Mouse (Mus musculus): Measurements from ENCODE around the gene Gm11020. TPM values are rescaled to one million over a fixed set of nuclear protein-coding genes. Genes with fewer than 3 reads are reported as not detected.
"Not testable (repeated sequence)": the region's sequence is repeated elsewhere in the genome, so short reads cannot be mapped to it uniquely, and the experiment has no call there.

Gene Gm11020
- not detected for total RNA-seq (2022)

- not testable (repeated sequence) for DNase-seq (ENCODE audit: low spot score)
These were observed at the start of gene Gm11020 for GRCm38 (mm10) chr8:104321267-104321666. Gm11020 (plus strand) TSS chr8:104321567.

- not testable (repeated sequence) for DNase-seq (ENCODE audit: low spot score)
These were observed 28.3 kb upstream of the Gm11020 start, which contains the start of gene Cmtm2a for GRCm38 (mm10) chr8:104293081-104293480. Cmtm2a (minus strand) TSS chr8:104293181.

- no peak for DNase-seq (ENCODE audit: low spot score)
These were observed 27.0 kb upstream of the Gm11020 start for GRCm38 (mm10) chr8:104294396-104294795.

GRCm38 (mm10) chr8:104301577-104301976 is 19.8 kb upstream of the Gm11020 start:
- not testable (repeated sequence) for DNase-seq (ENCODE audit: low spot score)

DNA sequence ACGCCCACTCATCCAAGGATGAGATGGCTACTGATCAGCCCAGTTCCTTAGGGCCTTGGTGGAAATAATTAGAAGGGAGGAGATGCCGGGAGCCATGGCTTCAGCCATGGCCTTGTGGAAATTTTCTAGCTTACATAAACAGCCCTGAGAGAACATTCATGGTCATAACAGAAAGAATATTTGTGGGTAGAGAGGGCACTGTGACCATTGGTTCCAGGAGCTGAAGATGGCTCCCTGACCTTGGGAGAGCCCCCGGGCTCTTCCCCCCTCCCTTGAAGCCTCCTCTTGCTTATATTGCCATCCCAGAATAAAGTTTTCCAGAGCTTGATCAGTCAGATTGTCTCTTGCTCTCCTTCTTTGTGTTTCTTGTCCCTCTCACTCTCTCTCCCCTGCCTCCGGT is 18.8 kb upstream of the Gm11020 start:
- not testable (repeated sequence) for DNase-seq (ENCODE audit: low spot score)

DNA sequence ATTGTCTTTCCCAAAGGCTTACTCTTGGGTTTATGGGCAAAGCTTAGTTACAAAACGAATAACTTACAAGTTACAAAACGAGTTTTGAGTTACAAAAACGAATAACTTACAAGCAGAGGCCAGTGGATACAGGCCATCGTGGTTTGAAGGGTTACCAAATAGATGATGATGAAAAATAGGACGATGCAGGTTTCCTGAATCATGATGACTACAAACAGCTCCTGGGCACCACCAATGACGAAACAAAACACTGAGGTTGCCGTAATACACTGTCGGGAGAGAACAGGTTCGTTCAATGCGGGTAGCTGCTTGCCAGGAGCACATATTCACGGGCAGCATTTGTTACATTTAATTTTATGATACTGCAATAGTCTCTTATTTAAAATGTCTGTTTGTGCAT is 16.4 kb upstream of the Gm11020 start:
- no peak for DNase-seq (ENCODE audit: low spot score)

- not testable (repeated sequence) for DNase-seq (ENCODE audit: low spot score)
These were observed 13.0 kb upstream of the Gm11020 start for GRCm38 (mm10) chr8:104308341-104308740.

- peak; percentile 24 for DNase-seq (ENCODE audit: low spot score)
These were observed 11.8 kb upstream of the Gm11020 start, which contains the start of the genes Gm45711 and Cmtm1 for GRCm38 (mm10) chr8:104309441-104310155. Gm45711 (minus strand) TSS chr8:104310081. Cmtm1 (minus strand) TSS chr8:104310145.

GRCm38 (mm10) chr8:104312023-104312422 is 9.3 kb upstream of the Gm11020 start:
- not testable (repeated sequence) for DNase-seq (ENCODE audit: low spot score)

- no peak for DNase-seq (ENCODE audit: low spot score)
These were observed 8.1 kb upstream of the Gm11020 start for GRCm38 (mm10) chr8:104313311-104313710.

DNA sequence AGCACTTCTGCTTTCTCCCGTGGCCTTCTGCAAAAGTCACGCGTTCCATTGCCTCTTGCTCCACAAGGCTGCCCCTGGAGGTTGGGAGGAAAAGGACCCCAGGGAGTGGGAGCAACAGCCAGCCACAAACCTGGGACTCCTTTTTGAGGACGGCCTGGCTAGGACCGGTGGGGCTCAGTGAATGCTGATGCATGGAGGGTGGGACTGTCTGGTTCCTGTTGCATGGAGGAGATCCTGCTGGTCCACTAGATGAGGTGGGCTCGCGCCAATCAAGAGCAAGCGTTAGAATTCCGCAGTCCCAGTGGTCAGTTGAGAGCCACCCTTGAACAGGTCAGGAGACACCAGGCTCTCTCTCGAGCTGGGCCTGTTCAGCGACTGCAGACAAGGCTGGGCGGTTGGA is 563 bp downstream of the Gm11020 start, which contains the start of gene Cmtm2b:
Gene Cmtm2b (plus strand): TSS at position 301 of the 400 bp plus-strand sequence.
- not testable (repeated sequence) for DNase-seq (ENCODE audit: low spot score)

DNA sequence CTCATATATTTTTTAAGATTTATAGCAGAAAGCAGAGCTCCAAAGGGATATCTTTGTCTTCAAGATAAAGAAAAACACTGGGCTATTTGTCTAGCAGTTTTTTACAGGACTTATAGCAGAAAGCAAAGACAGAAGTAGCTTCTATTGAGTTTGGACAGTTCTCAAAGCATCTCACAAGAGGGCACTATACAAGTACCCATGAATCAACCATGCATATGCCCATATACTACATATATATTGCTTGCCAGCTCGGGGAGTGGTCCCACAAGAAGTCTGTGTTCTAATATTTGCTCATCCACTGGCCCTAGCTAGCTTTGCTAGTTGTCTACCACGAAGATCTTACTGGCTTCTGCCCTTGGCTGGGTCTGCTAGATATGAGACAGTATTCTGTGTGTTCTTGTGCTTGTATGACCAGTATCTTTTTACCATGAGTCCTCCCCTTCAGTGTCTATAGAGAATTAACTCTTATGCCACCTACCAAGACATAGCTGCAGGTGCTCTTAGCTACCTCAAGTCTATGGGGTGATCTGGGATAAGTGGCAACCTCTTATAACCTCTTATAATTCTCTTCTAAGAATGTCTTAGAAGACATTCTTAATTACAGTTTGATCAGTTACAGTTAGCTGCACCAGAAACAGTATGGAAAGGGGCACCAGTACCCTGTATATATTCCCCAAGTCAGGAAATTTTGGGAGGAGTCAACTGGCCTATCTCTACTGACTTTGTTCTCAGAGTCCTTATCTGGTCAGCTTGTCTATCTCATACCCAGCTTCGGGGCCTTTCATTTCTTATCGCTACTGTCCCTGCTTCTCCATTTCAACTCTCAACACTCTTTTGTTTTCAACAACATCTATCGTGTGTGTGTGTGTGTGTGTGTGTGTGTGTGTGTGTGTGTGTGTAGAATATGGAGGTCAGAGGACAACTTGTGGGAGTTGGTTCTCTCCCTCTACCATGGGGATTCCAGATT is 11.6 kb downstream of the Gm11020 start:
- DNase-seq (ENCODE audit: low spot score): no peak

DNA sequence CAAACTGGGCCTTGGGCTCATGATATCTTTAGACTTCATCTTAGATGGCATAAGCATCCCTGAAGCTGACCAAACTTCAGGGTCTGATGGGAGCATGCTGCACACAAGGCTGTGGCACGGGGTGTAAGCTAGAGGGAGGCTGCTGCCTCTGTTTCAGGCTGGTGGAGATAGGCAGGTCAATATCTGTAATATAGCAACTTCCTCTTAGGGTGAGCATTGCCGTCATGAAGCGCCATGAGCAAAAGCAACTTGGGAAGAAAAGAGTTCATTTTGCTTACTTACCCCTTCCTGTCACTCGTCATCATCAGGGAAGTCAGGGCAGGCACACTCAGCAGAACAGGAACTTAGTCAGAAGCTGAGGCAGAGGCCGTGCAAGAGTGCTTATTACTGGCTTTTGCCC is 12.4 kb downstream of the Gm11020 start:
- no peak for DNase-seq (ENCODE audit: low spot score)

DNA sequence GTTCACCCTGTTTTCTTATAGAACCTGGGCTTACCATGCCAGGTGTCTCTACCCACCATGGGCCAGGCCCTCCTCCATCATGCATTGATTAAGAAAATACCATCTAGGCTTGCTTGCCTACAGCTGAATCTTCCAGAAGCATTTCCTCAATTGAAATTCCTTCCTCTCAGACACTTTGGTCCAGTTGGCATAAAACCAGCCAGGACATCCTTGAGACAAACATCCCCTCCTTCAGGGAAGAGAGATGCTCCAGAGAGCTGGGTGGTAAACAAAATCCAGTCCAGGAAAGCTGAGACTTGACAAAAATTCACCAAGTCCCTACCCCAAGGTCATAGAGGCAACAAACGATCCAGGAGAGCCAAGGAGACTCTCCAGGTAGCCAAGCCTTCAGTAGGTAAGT is 12.8 kb downstream of the Gm11020 start:
- DNase-seq (ENCODE audit: low spot score): peak; percentile 24

DNA sequence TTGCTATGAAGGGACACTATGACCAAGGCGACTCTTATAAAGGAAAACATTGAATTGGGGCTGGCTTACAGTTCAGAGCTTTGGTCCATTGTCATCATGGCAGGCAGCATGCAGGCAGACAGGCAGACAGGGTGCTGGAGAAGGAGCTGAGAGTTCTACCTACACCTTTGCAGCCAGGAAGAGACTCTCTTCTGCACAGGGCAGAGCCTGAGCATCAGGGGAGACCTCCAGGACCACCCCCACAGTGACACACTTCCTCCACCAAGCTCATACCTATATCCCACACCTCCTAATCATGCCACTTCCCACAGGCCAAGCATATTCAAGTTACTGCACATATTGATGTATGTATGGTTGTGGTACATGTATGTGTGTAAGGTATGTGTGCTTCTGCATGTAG is 15.4 kb downstream of the Gm11020 start:
- no peak for DNase-seq (ENCODE audit: low spot score)

DNA sequence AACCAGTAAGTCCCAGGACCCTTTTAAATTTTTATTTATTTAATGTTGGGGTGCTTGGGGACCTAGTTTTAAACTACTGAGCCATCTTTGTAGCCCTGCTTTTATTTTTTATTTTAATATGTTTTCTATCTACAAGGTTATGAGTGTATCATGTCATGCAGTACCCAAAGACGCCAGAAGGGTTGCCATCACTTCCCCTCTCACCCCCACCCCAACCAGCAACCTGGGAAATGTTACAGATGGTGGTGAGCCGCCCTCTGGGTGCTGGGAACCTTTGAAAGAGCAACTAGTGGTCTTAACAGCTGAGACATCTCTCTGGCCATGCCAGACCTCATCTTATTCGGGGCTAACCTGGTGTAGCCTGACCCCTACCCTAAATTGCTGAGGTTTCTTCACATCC is 16.5 kb downstream of the Gm11020 start:
- DNase-seq (ENCODE audit: low spot score): no peak

DNA sequence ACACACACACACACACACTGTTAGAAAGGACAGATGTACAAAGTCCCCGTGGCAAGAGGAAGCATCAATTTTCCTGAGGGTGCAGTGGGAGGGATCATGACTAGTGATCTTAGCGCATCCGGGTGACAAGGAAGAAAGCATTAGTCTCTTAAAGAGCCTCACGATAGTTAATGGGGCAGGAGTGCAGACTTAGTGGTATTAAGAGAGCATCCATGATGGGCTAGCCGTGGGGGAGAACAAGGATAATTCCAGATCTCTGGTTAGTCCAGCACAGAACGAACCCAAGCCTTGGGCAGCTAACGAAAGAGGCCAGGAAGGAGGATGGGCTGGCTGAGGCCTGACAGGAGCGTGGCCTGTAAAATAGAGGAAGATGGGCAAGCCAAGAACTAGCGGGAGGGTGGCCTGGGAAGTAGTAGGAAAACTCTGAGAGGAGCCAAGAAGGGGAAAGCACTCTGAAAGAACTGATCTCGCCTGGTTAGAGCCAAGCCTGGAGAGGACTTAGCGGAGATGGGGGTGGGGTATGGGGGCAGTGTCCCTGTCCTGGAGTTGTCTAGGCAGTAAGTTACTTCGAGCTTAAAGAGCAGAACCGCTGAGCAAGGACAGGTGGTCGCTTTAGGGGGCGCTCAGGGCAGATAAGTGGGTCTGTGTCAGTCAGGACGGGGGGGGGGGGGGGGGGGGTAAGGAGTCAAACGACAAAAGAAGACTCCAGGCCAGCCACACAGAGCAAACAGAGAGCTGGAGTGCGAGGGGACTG is 18.0 kb downstream of the Gm11020 start, which contains the start of gene Cmtm3:
Gene Cmtm3 (plus strand): TSS at position 182 of the 754 bp plus-strand sequence.
- DNase-seq (ENCODE audit: low spot score): peak; percentile 38

DNA sequence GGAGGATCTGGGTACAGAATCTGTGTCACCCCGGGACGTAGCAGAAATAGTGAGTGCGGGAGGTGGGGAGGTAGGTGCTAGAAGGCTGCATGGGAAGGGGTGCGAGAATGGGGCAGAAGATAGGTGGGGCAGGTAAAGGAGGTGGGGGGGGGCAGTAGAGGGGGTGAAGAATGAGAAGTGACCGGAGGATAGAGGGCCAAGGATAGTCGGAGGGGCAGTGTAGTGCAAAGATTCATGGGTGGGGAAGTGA is 18.5 kb downstream of the Gm11020 start:
- no peak for DNase-seq (ENCODE audit: low spot score)

GRCm38 (mm10) chr8:104340233-104341105 is 19.1 kb downstream of the Gm11020 start:
- peak; percentile 84 for DNase-seq (ENCODE audit: low spot score)

DNA sequence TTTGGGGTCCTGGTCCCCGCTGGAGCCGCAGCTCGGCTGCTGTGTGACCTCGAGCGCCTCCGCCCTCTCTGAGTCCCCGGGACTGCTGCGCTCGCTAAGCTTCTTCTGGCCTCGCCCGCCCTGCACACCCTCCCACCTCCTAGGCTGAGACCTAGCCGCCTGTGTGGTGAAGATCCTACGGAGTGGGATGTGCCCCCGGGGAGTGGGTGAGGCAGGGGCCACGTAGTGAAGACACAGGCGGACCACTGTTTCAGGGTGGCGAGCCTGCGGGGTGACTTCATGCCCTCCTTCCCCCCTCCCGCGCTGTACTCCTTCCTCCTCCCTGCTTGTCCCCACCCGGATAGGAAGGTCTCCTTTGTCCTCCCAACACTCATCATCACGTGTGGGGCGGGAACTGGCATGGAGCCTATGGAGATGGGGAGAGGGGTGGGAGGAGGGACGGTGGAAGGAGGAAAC is 19.8 kb downstream of the Gm11020 start:
- DNase-seq (ENCODE audit: low spot score): peak; percentile 74

DNA sequence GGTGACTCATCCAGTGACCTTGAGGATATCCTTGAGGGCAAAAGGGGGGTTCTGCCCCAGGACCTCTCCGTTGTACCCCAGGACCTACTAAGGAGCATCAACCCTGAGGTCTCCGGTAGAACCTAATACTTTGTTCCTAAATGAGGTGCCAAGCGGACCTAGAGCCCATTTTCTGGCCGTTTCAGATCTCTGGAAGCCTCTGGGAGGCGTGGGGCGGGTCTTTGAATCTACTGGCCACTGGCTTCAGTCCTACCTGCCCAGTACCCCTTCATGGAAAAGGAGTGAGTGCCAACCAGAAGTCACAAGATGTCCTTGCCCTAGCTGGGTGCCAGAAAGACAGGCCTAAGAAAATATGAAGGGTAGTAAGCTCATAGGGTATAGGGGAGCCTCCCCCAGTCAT is 20.3 kb downstream of the Gm11020 start:
- DNase-seq (ENCODE audit: low spot score): no peak
